ENCODE assay signal across 9 mouse cellular contexts in genomic region chr3:93014871-93015270, GRCm38 (mm10). TPM values are rescaled to one million over a fixed set of nuclear protein-coding genes. Genes with fewer than 3 reads are reported as not detected.
A peak's percentile ranks its signal among the peaks of the same experiment; 100 is the strongest.
DNase-seq lines count a peak whose midpoint lies in the region; ATAC-seq and TF ChIP-seq lines count a peak whose summit lies in the region.
"Had no signal": no experiment of that assay in that cellular context is flagged by ENCODE, and none has a peak within 500 bp of the region (broad histone marks: within the 10 kb centered on the region; RNA-seq: fewer than 3 reads in every experiment).

No protein-coding gene starts in this region.

- peak overlapping the region; percentile 47 for H3K4me3 ChIP-seq in left cerebral cortex, adult 2 months
- H3K4me3 ChIP-seq in forebrain, embryonic 14.5 days (ENCODE audit: low read depth, low read length), result peak overlapping the region; percentile 42
- peak overlapping the region; percentile 51 for H3K4me3 ChIP-seq in limb, embryonic 13.5 days
- H3K4me3 ChIP-seq in neural tube, embryonic 15.5 days (replicated peaks), result peak overlapping the region; percentile 52

- H3K9ac ChIP-seq in forebrain, embryonic 14.5 days (ENCODE audit: low read length), result peak overlapping the region; percentile 62
- peak overlapping the region; percentile 62 for H3K9ac ChIP-seq in limb, embryonic 13.5 days
- peak overlapping the region; percentile 60 for H3K9ac ChIP-seq in neural tube, embryonic 15.5 days (replicated peaks)

- H3K4me2 ChIP-seq in forebrain, embryonic 14.5 days (ENCODE audit: low read length), result peak overlapping the region; percentile 75
- peak overlapping the region; percentile 81 for H3K4me2 ChIP-seq in limb, embryonic 13.5 days (replicated peaks)
- H3K4me2 ChIP-seq in neural tube, embryonic 15.5 days, result peak overlapping the region; percentile 88

- no peak overlapping the region for H3K27ac ChIP-seq in left cerebral cortex, adult 2 months
- no peak overlapping the region for H3K27ac ChIP-seq in forebrain, embryonic 14.5 days (ENCODE audit: low read depth, low read length)
- H3K27ac ChIP-seq in limb, embryonic 13.5 days, result no peak overlapping the region
- no peak overlapping the region; the same call in 1 of the 2 replicates for H3K27ac ChIP-seq in neural tube, embryonic 15.5 days (replicated peaks)
- H3K27ac ChIP-seq: macrophage had no signal

- 21% methylated on average over 5 of the region's 5 CpGs for WGBS in forebrain, embryonic 14.5 days
- WGBS in limb, embryonic 13.5 days, result 36% methylated on average over 5 of the region's 5 CpGs
- WGBS in neural tube, embryonic 15.5 days, result 20% methylated on average over 5 of the region's 5 CpGs

- H3K36me3 ChIP-seq in forebrain, embryonic 14.5 days (ENCODE audit: control insufficient read depth, insufficient read depth, low read length), result no peaks in the 10 kb centered on the region
- no peaks in the 10 kb centered on the region for H3K36me3 ChIP-seq in limb, embryonic 13.5 days
- H3K36me3 ChIP-seq in neural tube, embryonic 15.5 days, result no peaks in the 10 kb centered on the region

- DNase-seq in left cerebral cortex, adult 2 months (ENCODE audit: extremely low spot score in 1 of 2, low spot score in 2 of 2), result no peak
- DNase-seq in left cerebral cortex, postnatal 14 days (ENCODE audit: low spot score in 2 of 2), result no peak
- no peak for DNase-seq in forebrain, embryonic 14.5 days (ENCODE audit: low spot score)
- DNase-seq in spleen, postnatal 4 days (ENCODE audit: low spot score in 2 of 2), result no peak
- DNase-seq in B cell, adult 2 months, result no peak

- no peaks in the 10 kb centered on the region for H3K27me3 ChIP-seq in forebrain, embryonic 14.5 days (replicated peaks; ENCODE audit: control insufficient read depth, insufficient read depth, low read length)
- peaks cover 6% of the 10 kb centered on the region; the same call in 1 of the 2 replicates for H3K27me3 ChIP-seq in limb, embryonic 13.5 days
- no peaks in the 10 kb centered on the region for H3K27me3 ChIP-seq in neural tube, embryonic 15.5 days (replicated peaks)

- no peaks in the 10 kb centered on the region for H3K9me3 ChIP-seq in forebrain, embryonic 14.5 days (replicated peaks; ENCODE audit: control insufficient read depth, low read length)
- H3K9me3 ChIP-seq in limb, embryonic 13.5 days, result no peaks in the 10 kb centered on the region
- no peaks in the 10 kb centered on the region for H3K9me3 ChIP-seq in neural tube, embryonic 15.5 days (replicated peaks)

- TF ChIP-seq CTCF in left cerebral cortex, adult 2 months (IDR thresholded peaks at IDR 0.05), result no peak

- peak; percentile 47 for ATAC-seq in forebrain, embryonic 14.5 days
- no peak for ATAC-seq in limb, embryonic 13.5 days (ENCODE audit: low FRiP score, low read depth)
- ATAC-seq in neural tube, embryonic 15.5 days (ENCODE audit: low FRiP score), result 0 out of 2 replicates have a peak, but pooled peaks have one; percentile 60
- no peak for ATAC-seq in granulocyte monocyte progenitor cell, adult 5-6 weeks (replicated peaks; ENCODE audit: poor library complexity, severe bottlenecking)

- H3K4me1 ChIP-seq in forebrain, embryonic 14.5 days (ENCODE audit: control insufficient read depth, insufficient read depth, low read length), result no peaks in the 10 kb centered on the region
- peaks cover 6% of the 10 kb centered on the region; the same call in 1 of the 2 replicates for H3K4me1 ChIP-seq in limb, embryonic 13.5 days
- peaks cover 10% of the 10 kb centered on the region for H3K4me1 ChIP-seq in neural tube, embryonic 15.5 days

- intact Hi-C loops in left cerebral cortex, adult 2 months (cut with DNase I), result no loop called here
- intact Hi-C loops in left cerebral cortex, postnatal 14 days (cut with DNase I), result no loop called here

RNA-seq across cellular contexts. Expression of gene Crct1, which starts 0.6 kb away (rescaled TPM):
- not detected for total RNA-seq in left cerebral cortex, adult 2 months (2021)
- total RNA-seq in left cerebral cortex, postnatal 14 days (2021), result not detected
- 0.25 TPM in 1 of 2 replicates, not detected in the other for polyA plus RNA-seq in forebrain, embryonic 14.5 days (2014; fragmentation: Nextera tagmentation; extraction: Ambion mirVana)
- polyA plus RNA-seq in limb, embryonic 13.5 days (2015; fragmentation: Nextera tagmentation; extraction: Ambion mirVana), result 0.42 and 1.0 TPM in 2 replicates
- polyA plus RNA-seq in neural tube, embryonic 15.5 days (2015; fragmentation: Nextera tagmentation; extraction: Ambion mirVana), result 0.88 and 0.97 TPM in 2 replicates
- total RNA-seq in granulocyte monocyte progenitor cell, adult 5-6 weeks (2014; fragmentation: Nextera tagmentation), result not detected in 2 replicates
- not detected in 2 replicates for total RNA-seq in granulocyte monocyte progenitor cell, adult 5-6 weeks (2017)
- polyA plus RNA-seq: macrophage had no signal

RNA-seq across cellular contexts. Expression of gene Lce1m, which starts 4.0 kb away (rescaled TPM):
- total RNA-seq in left cerebral cortex, adult 2 months (2021), result not detected
- not detected for total RNA-seq in left cerebral cortex, postnatal 14 days (2021)
- not detected in 2 replicates for polyA plus RNA-seq in forebrain, embryonic 14.5 days (2014; fragmentation: Nextera tagmentation; extraction: Ambion mirVana)
- polyA plus RNA-seq in limb, embryonic 13.5 days (2015; fragmentation: Nextera tagmentation; extraction: Ambion mirVana), result not detected in 2 replicates
- polyA plus RNA-seq in neural tube, embryonic 15.5 days (2015; fragmentation: Nextera tagmentation; extraction: Ambion mirVana), result not detected in 2 replicates
- total RNA-seq in granulocyte monocyte progenitor cell, adult 5-6 weeks (2014; fragmentation: Nextera tagmentation), result not detected in 2 replicates
- not detected in 2 replicates for total RNA-seq in granulocyte monocyte progenitor cell, adult 5-6 weeks (2017)
- polyA plus RNA-seq: macrophage had no signal

RNA-seq across cellular contexts. Expression of gene Lce3f, which starts 22.8 kb away (rescaled TPM):
- total RNA-seq in left cerebral cortex, adult 2 months (2021), result not detected
- total RNA-seq in left cerebral cortex, postnatal 14 days (2021), result not detected
- polyA plus RNA-seq in forebrain, embryonic 14.5 days (2014; fragmentation: Nextera tagmentation; extraction: Ambion mirVana), result not detected in 2 replicates
- not detected in 2 replicates for polyA plus RNA-seq in limb, embryonic 13.5 days (2015; fragmentation: Nextera tagmentation; extraction: Ambion mirVana)
- not detected in 2 replicates for polyA plus RNA-seq in neural tube, embryonic 15.5 days (2015; fragmentation: Nextera tagmentation; extraction: Ambion mirVana)
- total RNA-seq in granulocyte monocyte progenitor cell, adult 5-6 weeks (2014; fragmentation: Nextera tagmentation), result not detected in 2 replicates
- not detected in 2 replicates for total RNA-seq in granulocyte monocyte progenitor cell, adult 5-6 weeks (2017)
- polyA plus RNA-seq: macrophage had no signal

RNA-seq across cellular contexts. Expression of gene Lce3e, which starts 48.0 kb away (rescaled TPM):
- not detected for total RNA-seq in left cerebral cortex, adult 2 months (2021)
- not detected for total RNA-seq in left cerebral cortex, postnatal 14 days (2021)
- polyA plus RNA-seq in forebrain, embryonic 14.5 days (2014; fragmentation: Nextera tagmentation; extraction: Ambion mirVana), result not detected in 2 replicates
- polyA plus RNA-seq in limb, embryonic 13.5 days (2015; fragmentation: Nextera tagmentation; extraction: Ambion mirVana), result not detected in 2 replicates
- polyA plus RNA-seq in neural tube, embryonic 15.5 days (2015; fragmentation: Nextera tagmentation; extraction: Ambion mirVana), result not detected in 2 replicates
- not detected in 2 replicates for total RNA-seq in granulocyte monocyte progenitor cell, adult 5-6 weeks (2014; fragmentation: Nextera tagmentation)
- not detected in 2 replicates for total RNA-seq in granulocyte monocyte progenitor cell, adult 5-6 weeks (2017)
- polyA plus RNA-seq: macrophage had no signal

RNA-seq across cellular contexts. Expression of gene Gm4858, which starts 53.8 kb away (rescaled TPM):
- total RNA-seq in left cerebral cortex, adult 2 months (2021), result not detected
- not detected for total RNA-seq in left cerebral cortex, postnatal 14 days (2021)
- polyA plus RNA-seq in forebrain, embryonic 14.5 days (2014; fragmentation: Nextera tagmentation; extraction: Ambion mirVana), result not detected in 2 replicates
- polyA plus RNA-seq in limb, embryonic 13.5 days (2015; fragmentation: Nextera tagmentation; extraction: Ambion mirVana), result not detected in 2 replicates
- not detected in 2 replicates for polyA plus RNA-seq in neural tube, embryonic 15.5 days (2015; fragmentation: Nextera tagmentation; extraction: Ambion mirVana)
- not detected in 2 replicates for total RNA-seq in granulocyte monocyte progenitor cell, adult 5-6 weeks (2014; fragmentation: Nextera tagmentation)
- not detected in 2 replicates for total RNA-seq in granulocyte monocyte progenitor cell, adult 5-6 weeks (2017)
- polyA plus RNA-seq: macrophage had no signal

Comparison
In these comparisons a context has a peak if more than half of its experiments do, and no peak if none do; other contexts are left out.
1. ATAC-seq: peak in forebrain, embryonic 14.5 days (single experiment) and neural tube, embryonic 15.5 days (single experiment); none in limb, embryonic 13.5 days (single experiment) and granulocyte monocyte progenitor cell, adult 5-6 weeks (single experiment).
2. Peak in every context shown above with its lines, with median percentiles within 50 percentile points of each other: H3K4me3 ChIP-seq, H3K4me2 ChIP-seq and H3K9ac ChIP-seq.